Mouse (Mus musculus): Measurements from ENCODE around the gene Alyref.

- TF ChIP-seq MAX (IDR thresholded peaks at IDR 0.05) (no peak), CTCF (IDR thresholded peaks at IDR 0.05; ENCODE audit: control insufficient read depth, insufficient read depth, insufficient read length) (no peak), USF1 (IDR thresholded peaks at IDR 0.05; ENCODE audit: low read depth) (no peak)
Measured at GRCm38 (mm10) chr11:120615606-120616203, 17.5 kb upstream of the Alyref start.
